Mouse (Mus musculus): ENCODE data around the gene Tenm3.

DNA sequence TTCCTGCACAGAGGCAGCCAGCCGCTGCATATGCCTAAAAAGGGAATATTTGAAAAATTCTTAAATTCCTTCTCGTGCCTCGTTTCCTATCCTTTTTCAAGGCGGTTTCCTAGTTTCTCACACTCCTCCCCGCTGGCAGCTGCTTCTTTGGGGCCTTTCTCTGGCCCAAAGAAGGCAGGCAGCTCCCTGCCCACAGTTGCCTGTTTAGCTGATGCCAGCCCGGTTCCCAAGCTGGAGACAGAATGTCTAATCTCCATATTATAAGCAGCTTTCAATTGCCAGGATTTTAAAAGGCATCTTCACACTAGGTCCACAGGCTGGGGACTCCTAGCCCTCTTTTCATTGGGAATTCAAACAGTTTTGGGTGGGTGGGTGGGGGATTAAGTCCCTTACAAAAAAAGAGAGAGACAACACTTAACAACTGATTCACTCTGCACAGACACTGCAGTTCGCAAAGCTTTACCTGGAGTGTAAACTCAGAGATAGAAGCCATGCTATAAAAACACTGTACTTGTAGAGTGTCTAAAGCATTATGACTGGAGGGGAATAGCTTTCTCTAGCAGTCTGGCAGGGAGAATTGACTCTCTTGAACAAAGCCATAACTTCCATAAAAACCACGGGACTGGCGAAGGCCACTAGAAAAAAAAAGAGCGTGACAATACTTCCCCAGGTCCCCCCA is 275.7 kb downstream of the Tenm3 start:
- no peak for TF ChIP-seq GATA1 (IDR thresholded peaks at IDR 0.05; ENCODE audit: borderline replicate concordance, low read length)
- no peak for TF ChIP-seq CTCF (IDR thresholded peaks at IDR 0.05; ENCODE audit: low read depth, low read length)
- TF ChIP-seq POLR2AphosphoS5 (IDR thresholded peaks at IDR 0.05; ENCODE audit: insufficient replicate concordance, low read depth, low read length): no peak
- no peak for TF ChIP-seq TAL1 (conservative IDR thresholded peaks at IDR 0.05; ENCODE audit: low read depth, low read length)

All from G1E (cell line).